Mouse (Mus musculus): ENCODE measurements around the gene Tmem253.

- TF ChIP-seq GATA1 (IDR thresholded peaks at IDR 0.05; ENCODE audit: low read length) (no peak), TAL1 (IDR thresholded peaks at IDR 0.05; ENCODE audit: low read length) (no peak)
Measured at GRCm38 (mm10) chr14:52014761-52015311, 622 bp upstream of the Tmem253 start.

All from erythroblast, embryonic 14.5 days (primary cell).